Mouse (Mus musculus) adrenal gland, postnatal 10 days (tissue): Measurements from ENCODE around the gene Tmem265. TPM values are rescaled to one million over a fixed set of nuclear protein-coding genes. Genes with fewer than 3 reads are reported as not detected.

Experiments used
- DNase-seq: peaks from one replicate; pipeline ENCODE4 v3.0.0; 2021; ENCODE audit warnings: mixed read lengths
- total RNA-seq, 2 experiments: library from RNA; stranded (reverse); gene quantifications; 2 replicates each; pipeline ENCODE4 v1.2.3; 2021

Gene Tmem265
- total RNA-seq, 2 experiments from 2014 or later, result not detected

- peak; percentile 94 for DNase-seq
These were observed 27.1 kb downstream of the Tmem265 start, which contains the start of the genes Ccdc189 and Rnf40 for GRCm38 (mm10) chr7:127588011-127588871. TSS of gene Ccdc189 (minus strand) at chr7:127588595. TSS of gene Rnf40 (plus strand) at chr7:127588767.

GRCm38 (mm10) chr7:127588901-127589300, 27.7 kb downstream of the Tmem265 start:
- no peak for DNase-seq

GRCm38 (mm10) chr7:127589637-127590036, 28.4 kb downstream of the Tmem265 start:
- DNase-seq, result no peak

- no peak for DNase-seq
These were observed 29.9 kb downstream of the Tmem265 start for GRCm38 (mm10) chr7:127591108-127591507.

GRCm38 (mm10) chr7:127592575-127592974, 31.4 kb downstream of the Tmem265 start:
- no peak for DNase-seq

- DNase-seq, result no peak
These were observed 35.6 kb downstream of the Tmem265 start for GRCm38 (mm10) chr7:127596747-127597146.

- no peak for DNase-seq
These were observed 39.4 kb downstream of the Tmem265 start for GRCm38 (mm10) chr7:127600612-127601011.

GRCm38 (mm10) chr7:127601735-127602134, 40.5 kb downstream of the Tmem265 start:
- no peak for DNase-seq

GRCm38 (mm10) chr7:127602903-127603302, 41.7 kb downstream of the Tmem265 start:
- DNase-seq, result no peak

- no peak for DNase-seq
These were observed 43.1 kb downstream of the Tmem265 start for GRCm38 (mm10) chr7:127604256-127604655.

GRCm38 (mm10) chr7:127607150-127607549, 46.0 kb downstream of the Tmem265 start:
- no peak for DNase-seq

GRCm38 (mm10) chr7:127611011-127611410, 49.8 kb downstream of the Tmem265 start:
- DNase-seq, result no peak

GRCm38 (mm10) chr7:127611561-127611960, 50.4 kb downstream of the Tmem265 start:
- DNase-seq, result no peak

GRCm38 (mm10) chr7:127613501-127613900, 52.3 kb downstream of the Tmem265 start:
- no peak for DNase-seq

- DNase-seq, result no peak
These were observed 52.9 kb downstream of the Tmem265 start for GRCm38 (mm10) chr7:127614091-127614490.

- peak; percentile 84 for DNase-seq
These were observed 53.3 kb downstream of the Tmem265 start for GRCm38 (mm10) chr7:127614511-127614890.

GRCm38 (mm10) chr7:127614891-127615843, 54.0 kb downstream of the Tmem265 start, which contains the start of gene Zfp629:
TSS of gene Zfp629 (minus strand) at chr7:127615797.
- peak; percentile 83 for DNase-seq

- no peak for DNase-seq
These were observed 55.1 kb downstream of the Tmem265 start for GRCm38 (mm10) chr7:127616336-127616735.
